Mouse (Mus musculus): ENCODE measurements around the gene Frmd4a. TPM values are rescaled to one million over a fixed set of nuclear protein-coding genes. Genes with fewer than 3 reads are reported as not detected.
"Not testable (repeated sequence)": the region's sequence is repeated elsewhere in the genome, so short reads cannot be mapped to it uniquely, and the experiment has no call there.

Frmd4a gene
- total and polyA plus RNA-seq, 3 experiments: 10.4 to 21.0 (median 20.0) TPM

DNA sequence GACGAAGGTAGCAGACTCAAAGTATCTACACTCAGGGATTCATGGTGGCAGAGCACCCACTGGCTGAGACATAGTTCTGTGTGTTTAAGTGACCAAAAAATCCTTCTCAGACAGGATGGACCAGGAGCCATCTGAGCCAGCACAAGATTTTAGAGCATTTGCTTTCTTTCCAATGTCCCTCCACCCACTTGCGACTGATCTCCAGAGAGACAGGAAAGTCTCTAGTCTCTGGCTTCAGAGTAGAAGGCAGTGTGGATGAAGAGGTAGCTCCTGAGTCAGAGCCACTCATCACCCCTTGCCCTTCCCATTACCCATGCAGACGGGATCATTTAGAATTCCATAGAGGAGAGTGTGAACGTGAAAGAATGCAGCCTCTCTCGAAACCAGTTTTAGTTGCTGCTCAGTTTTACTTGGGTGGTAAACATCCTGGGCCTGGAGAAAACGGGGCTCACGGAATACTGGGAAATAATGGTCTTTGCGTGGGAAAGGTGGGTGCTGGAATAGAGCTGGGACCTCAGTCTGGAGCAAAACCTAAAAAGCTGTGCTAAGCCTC, 541.2 kb downstream of the Frmd4a start:
- peaks cover 30% of the 10 kb centered on the region for H3K4me1 ChIP-seq (ENCODE audit: control insufficient read depth, insufficient read depth, low read length)
- TF ChIP-seq CTCF (IDR thresholded peaks at IDR 0.05): no peak
- TF ChIP-seq EP300 (IDR thresholded peaks at IDR 0.05; ENCODE audit: insufficient read depth, low read depth, low read length): no peak
- TF ChIP-seq POLR2A (IDR thresholded peaks at IDR 0.05; ENCODE audit: insufficient read depth, low read depth, low read length): no peak
- H3K27ac ChIP-seq: peak overlapping the region; percentile 96
- peak overlapping the region; percentile 69 for H3K4me3 ChIP-seq
- H3K79me2 ChIP-seq (replicated peaks; ENCODE audit: control insufficient read depth, insufficient read depth, low read length): peaks cover 2% of the 10 kb centered on the region; the same call in 1 of the 2 replicates
- no peaks in the 10 kb centered on the region for H3K27me3 ChIP-seq (ENCODE audit: control insufficient read depth, insufficient read depth, low read length)
- peaks cover 11% of the 10 kb centered on the region for H3K36me3 ChIP-seq (ENCODE audit: control insufficient read depth, insufficient read depth, low read length)
- intact Hi-C loops (cut with DNase I): loop anchor here (1.0 to 5.0 kb wide), 5 partner anchors 16 to 94 kb away; partner anchors contain the start of gene Prpf18
- DNase-seq: peak in 1 of 2 experiments; percentile 31
- peak overlapping the region; percentile 63 for H3K9ac ChIP-seq (ENCODE audit: low read depth, low read length)
- whole genome bisulfite sequencing: 9% methylated on average over 8 of the region's 8 CpGs

GRCm38 (mm10) chr2:4559211-4559882, 541.8 kb downstream of the Frmd4a start:
- H3K4me3 ChIP-seq: peak overlapping the region; percentile 69
- H3K27me3 ChIP-seq (ENCODE audit: control insufficient read depth, insufficient read depth, low read length): no peaks in the 10 kb centered on the region
- H3K36me3 ChIP-seq (ENCODE audit: control insufficient read depth, insufficient read depth, low read length): peaks cover 12% of the 10 kb centered on the region
- peaks cover 2% of the 10 kb centered on the region; the same call in 1 of the 2 replicates for H3K79me2 ChIP-seq (replicated peaks; ENCODE audit: control insufficient read depth, insufficient read depth, low read length)
- under 1% methylated on average over 27 of the region's 27 CpGs for WGBS
- TF ChIP-seq POLR2A (IDR thresholded peaks at IDR 0.05; ENCODE audit: insufficient read depth, low read depth, low read length): peak; percentile 96
- TF ChIP-seq CTCF (IDR thresholded peaks at IDR 0.05): no peak
- peak; percentile 99 for TF ChIP-seq EP300 (IDR thresholded peaks at IDR 0.05; ENCODE audit: insufficient read depth, low read depth, low read length)
- peak overlapping the region; percentile 96 for H3K27ac ChIP-seq
- DNase-seq: peak; percentile 88 to 92
- H3K4me1 ChIP-seq (ENCODE audit: control insufficient read depth, insufficient read depth, low read length): peaks cover 30% of the 10 kb centered on the region
- H3K9ac ChIP-seq (ENCODE audit: low read depth, low read length): peak overlapping the region; percentile 63
- intact Hi-C loops (cut with DNase I): loop anchor here (1.0 to 5.0 kb wide), 5 partner anchors 17 to 93 kb away; partner anchors contain the start of gene Prpf18

GRCm38 (mm10) chr2:4559883-4560247, 542.3 kb downstream of the Frmd4a start:
- H3K9ac ChIP-seq (ENCODE audit: low read depth, low read length): peak overlapping the region; percentile 56
- peaks cover 2% of the 10 kb centered on the region; the same call in 1 of the 2 replicates for H3K79me2 ChIP-seq (replicated peaks; ENCODE audit: control insufficient read depth, insufficient read depth, low read length)
- H3K4me3 ChIP-seq: peak overlapping the region; percentile 69
- WGBS: 2% methylated on average over 8 of the region's 8 CpGs
- no peak for TF ChIP-seq CTCF (IDR thresholded peaks at IDR 0.05)
- no peak for TF ChIP-seq EP300 (IDR thresholded peaks at IDR 0.05; ENCODE audit: insufficient read depth, low read depth, low read length)
- no peak for TF ChIP-seq POLR2A (IDR thresholded peaks at IDR 0.05; ENCODE audit: insufficient read depth, low read depth, low read length)
- H3K27ac ChIP-seq: peak overlapping the region; percentile 96
- H3K4me1 ChIP-seq (ENCODE audit: control insufficient read depth, insufficient read depth, low read length): peaks cover 31% of the 10 kb centered on the region
- no peaks in the 10 kb centered on the region for H3K27me3 ChIP-seq (ENCODE audit: control insufficient read depth, insufficient read depth, low read length)
- no peak for DNase-seq
- H3K36me3 ChIP-seq (ENCODE audit: control insufficient read depth, insufficient read depth, low read length): peaks cover 16% of the 10 kb centered on the region
- intact Hi-C loops (cut with DNase I): loop anchor here (1.0 to 5.0 kb wide), 7 partner anchors 8 to 92 kb away; partner anchors contain the start of gene Prpf18

DNA sequence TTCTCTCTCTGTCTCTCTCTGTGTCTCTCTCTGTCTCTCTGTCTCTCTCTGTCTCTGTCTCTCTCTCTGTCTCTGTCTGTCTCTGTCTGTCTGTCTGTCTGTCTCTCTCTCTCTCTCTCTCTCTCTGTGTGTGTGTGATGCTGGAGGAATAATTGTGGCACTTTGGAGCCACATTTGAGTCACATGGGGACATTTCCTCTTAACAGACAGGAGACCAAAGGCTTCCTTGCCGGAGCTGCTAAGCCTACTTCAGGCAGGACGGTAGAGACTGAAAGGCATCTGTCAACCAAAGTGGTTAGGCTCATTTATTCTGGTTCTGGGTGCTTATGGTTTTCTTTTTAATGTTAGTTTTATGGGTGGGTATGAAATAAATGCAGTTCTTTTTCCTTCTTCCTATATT, 543.0 kb downstream of the Frmd4a start:
- Histone ChIP-seq H3K4me3 (peak overlapping the region; percentile 52), H3K36me3 (ENCODE audit: control insufficient read depth, insufficient read depth, low read length) (peaks cover 17% of the 10 kb centered on the region), H3K4me1 (ENCODE audit: control insufficient read depth, insufficient read depth, low read length) (peaks cover 26% of the 10 kb centered on the region), H3K9ac (ENCODE audit: low read depth, low read length) (peak overlapping the region; percentile 56), H3K27ac (peak overlapping the region; percentile 55)
- WGBS: 4% methylated on average over 2 of the region's 2 CpGs
- not testable (repeated sequence) for H3K79me2 ChIP-seq (replicated peaks; ENCODE audit: control insufficient read depth, insufficient read depth, low read length); H3K27me3 ChIP-seq (ENCODE audit: control insufficient read depth, insufficient read depth, low read length)
- peak in 1 of 2 experiments; percentile 33 for DNase-seq
- intact Hi-C loops (cut with DNase I): loop anchor here (1.0 to 2.0 kb wide), 2 partner anchors 8 to 16 kb away; no protein-coding TSS in a partner anchor

DNA sequence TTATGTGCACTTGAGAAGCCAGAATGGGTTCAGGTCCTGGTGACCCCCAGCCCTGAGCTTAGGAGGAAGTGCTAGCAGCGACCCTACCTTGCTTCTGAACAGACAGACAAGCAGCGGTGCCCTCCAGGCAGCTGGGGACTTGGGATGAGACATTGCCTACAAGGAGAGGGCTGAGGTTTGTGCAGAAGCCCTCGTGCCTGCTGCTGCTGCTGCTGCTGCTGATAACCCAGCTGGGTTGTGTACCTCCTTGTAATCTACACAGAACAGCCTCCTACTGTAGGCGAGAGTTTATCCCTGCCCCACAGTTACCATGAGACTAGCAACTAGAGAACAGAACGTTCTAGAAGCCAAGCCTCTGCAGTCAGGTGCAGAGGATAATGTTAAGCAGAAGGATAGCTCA, 543.7 kb downstream of the Frmd4a start:
- H3K4me1 ChIP-seq (ENCODE audit: control insufficient read depth, insufficient read depth, low read length): peaks cover 25% of the 10 kb centered on the region
- peaks cover 2% of the 10 kb centered on the region; the same call in 1 of the 2 replicates for H3K79me2 ChIP-seq (replicated peaks; ENCODE audit: control insufficient read depth, insufficient read depth, low read length)
- peak overlapping the region; percentile 52 for H3K4me3 ChIP-seq
- peak overlapping the region; percentile 55 for H3K27ac ChIP-seq
- 10% methylated on average over 5 of the region's 5 CpGs for WGBS
- intact Hi-C loops (cut with DNase I): loop anchor here (2.0 kb wide), 1 partner anchor 16 kb away; no protein-coding TSS in a partner anchor
- peak; percentile 37 to 54 for DNase-seq
- H3K36me3 ChIP-seq (ENCODE audit: control insufficient read depth, insufficient read depth, low read length): peaks cover 13% of the 10 kb centered on the region
- peak overlapping the region; percentile 74 for H3K9ac ChIP-seq (ENCODE audit: low read depth, low read length)
- H3K27me3 ChIP-seq (ENCODE audit: control insufficient read depth, insufficient read depth, low read length): no peaks in the 10 kb centered on the region
- TF ChIP-seq POLR2A (IDR thresholded peaks at IDR 0.05; ENCODE audit: insufficient read depth, low read depth, low read length) (0 out of 2 replicates have a peak, but pooled peaks have one; percentile 35), EP300 (IDR thresholded peaks at IDR 0.05; ENCODE audit: insufficient read depth, low read depth, low read length) (no peak), CTCF (IDR thresholded peaks at IDR 0.05) (no peak)

- Histone ChIP-seq H3K9ac (ENCODE audit: low read depth, low read length) (no peak overlapping the region), H3K79me2 (replicated peaks; ENCODE audit: control insufficient read depth, insufficient read depth, low read length) (peaks cover 2% of the 10 kb centered on the region; the same call in 1 of the 2 replicates), H3K27me3 (ENCODE audit: control insufficient read depth, insufficient read depth, low read length) (no peaks in the 10 kb centered on the region), H3K36me3 (ENCODE audit: control insufficient read depth, insufficient read depth, low read length) (peaks cover 13% of the 10 kb centered on the region), H3K27ac (peak overlapping the region; percentile 13; the same call in 1 of the 2 replicates), H3K4me3 (no peak overlapping the region; the same call in 1 of the 2 replicates), H3K4me1 (ENCODE audit: control insufficient read depth, insufficient read depth, low read length) (peaks cover 20% of the 10 kb centered on the region)
- no peak for TF ChIP-seq CTCF (IDR thresholded peaks at IDR 0.05)
- TF ChIP-seq POLR2A (IDR thresholded peaks at IDR 0.05; ENCODE audit: insufficient read depth, low read depth, low read length): no peak
- no peak for TF ChIP-seq EP300 (IDR thresholded peaks at IDR 0.05; ENCODE audit: insufficient read depth, low read depth, low read length)
- whole genome bisulfite sequencing: 68% methylated on average over 3 of the region's 3 CpGs
- no peak for DNase-seq
- intact Hi-C loops (cut with DNase I): no loop called here
Measured at GRCm38 (mm10) chr2:4562373-4562772, 544.9 kb downstream of the Frmd4a start.
